Mouse (Mus musculus): ENCODE measurements at regions not wholly inside any gene's neighbourhood (a gene's known extent, or its start where the extent isn't known, plus 50 kb on each side); places are given as distances from the start of the nearest gene placed in this dataset.

- no peak for DNase-seq
- intact Hi-C loops (cut with DNase I), result no loop called here
Measured at GRCm38 (mm10) chr10:37617708-37618300, 479.1 kb upstream of the Marcks start.

GRCm38 (mm10) chr10:37615926-37616691 lies 477.4 kb upstream of the Marcks start:
- no peak for DNase-seq
- intact Hi-C loops (cut with DNase I), result no loop called here

GRCm38 (mm10) chr10:37613936-37614335 lies 475.2 kb upstream of the Marcks start:
- no peak for DNase-seq

DNA sequence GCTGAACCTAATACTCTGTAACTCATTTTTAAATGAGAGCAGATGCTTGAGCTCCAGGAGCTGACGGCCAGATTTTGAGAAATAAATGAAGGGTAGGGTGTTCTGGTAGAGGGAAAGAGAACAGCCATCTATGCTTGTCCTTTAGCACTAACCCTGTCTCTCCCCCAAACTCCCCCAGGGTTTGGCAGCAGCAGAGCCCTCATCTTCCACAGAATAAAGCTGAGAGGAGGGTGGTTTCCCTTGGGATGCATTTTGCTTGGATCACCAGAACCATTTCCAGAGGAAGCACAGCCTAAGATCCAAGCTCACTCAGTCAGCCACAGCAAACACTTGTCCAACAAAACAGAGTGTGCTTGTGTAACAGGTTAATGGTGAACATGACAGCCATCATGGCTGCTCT lies 464.8 kb upstream of the Marcks start:
- DNase-seq, result no peak
- intact Hi-C loops (cut with DNase I), result no loop called here

More at GRCm38 (mm10) chr10:37613936-37614335, 475.2 kb upstream of the Marcks start:
- intact Hi-C loops (cut with DNase I), result no loop called here

DNA sequence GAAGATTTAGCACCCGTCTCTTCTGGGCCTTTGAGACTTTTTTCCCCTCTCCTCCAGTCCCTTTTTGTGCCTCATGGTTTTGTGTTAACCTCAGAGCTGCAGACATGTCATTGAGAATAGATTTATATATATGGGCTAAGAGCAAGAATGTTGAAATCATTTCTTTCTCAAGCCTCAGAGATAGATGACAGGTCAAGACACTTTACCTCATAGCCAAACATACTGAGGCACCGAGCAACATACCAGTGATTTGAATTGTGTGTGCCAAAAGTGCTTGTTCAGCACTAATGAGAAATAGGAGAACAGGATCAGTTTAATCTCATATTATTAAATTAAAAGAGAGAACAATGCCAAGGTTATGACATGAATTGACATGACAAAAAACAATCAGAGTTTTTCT lies 464.2 kb upstream of the Marcks start:
- DNase-seq, result no peak
- intact Hi-C loops (cut with DNase I), result no loop called here

DNA sequence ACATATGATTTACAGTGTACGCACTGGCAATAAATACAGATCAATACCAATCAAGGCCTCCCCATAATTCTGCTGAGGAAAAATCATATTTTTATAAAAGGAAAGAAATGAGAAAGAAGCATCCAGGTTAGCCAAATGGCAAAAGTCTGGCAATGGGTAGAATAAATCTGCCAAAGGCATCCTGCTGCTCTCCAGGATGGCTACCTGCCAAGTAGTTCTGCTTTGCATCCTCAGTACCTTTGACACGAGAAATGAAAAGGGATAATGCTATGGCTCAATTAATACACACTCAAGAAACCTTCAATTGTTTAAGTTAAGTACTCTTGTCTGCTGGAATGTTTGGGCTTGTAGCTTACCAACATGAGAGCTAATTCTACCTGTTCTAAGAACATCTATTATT lies 451.2 kb upstream of the Marcks start:
- intact Hi-C loops (cut with DNase I), result no loop called here
- DNase-seq, result no peak

- DNase-seq, result no peak
- intact Hi-C loops (cut with DNase I), result no loop called here
Measured at GRCm38 (mm10) chr10:37589009-37589408, 450.3 kb upstream of the Marcks start.

- DNase-seq, result no peak
- intact Hi-C loops (cut with DNase I), result no loop called here
Measured at GRCm38 (mm10) chr10:37571171-37571570, 432.5 kb upstream of the Marcks start.

- no peak for DNase-seq
- intact Hi-C loops (cut with DNase I), result no loop called here
Measured at GRCm38 (mm10) chr10:37561705-37562104, 423.0 kb upstream of the Marcks start.

DNA sequence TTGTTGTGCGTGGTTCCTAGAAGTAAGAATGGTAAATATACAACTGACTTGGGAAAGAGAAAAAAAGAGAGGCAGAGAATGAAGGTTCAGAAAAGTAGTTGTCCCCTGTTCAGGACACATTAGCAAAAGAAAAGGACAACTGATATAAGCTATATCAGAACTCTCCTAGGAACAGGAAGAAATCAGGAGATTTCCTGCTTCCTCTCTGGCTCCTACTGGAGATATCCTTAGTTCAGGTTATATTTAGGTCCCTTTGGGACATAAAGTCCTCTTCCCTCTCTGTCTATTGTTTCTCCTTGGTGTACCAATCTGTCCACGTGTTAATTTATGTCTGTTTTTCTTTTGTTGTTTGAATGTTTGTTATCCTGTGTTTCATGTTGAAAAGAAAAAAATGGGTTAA lies 410.7 kb upstream of the Marcks start:
- intact Hi-C loops (cut with DNase I), result no loop called here
- DNase-seq, result no peak

DNA sequence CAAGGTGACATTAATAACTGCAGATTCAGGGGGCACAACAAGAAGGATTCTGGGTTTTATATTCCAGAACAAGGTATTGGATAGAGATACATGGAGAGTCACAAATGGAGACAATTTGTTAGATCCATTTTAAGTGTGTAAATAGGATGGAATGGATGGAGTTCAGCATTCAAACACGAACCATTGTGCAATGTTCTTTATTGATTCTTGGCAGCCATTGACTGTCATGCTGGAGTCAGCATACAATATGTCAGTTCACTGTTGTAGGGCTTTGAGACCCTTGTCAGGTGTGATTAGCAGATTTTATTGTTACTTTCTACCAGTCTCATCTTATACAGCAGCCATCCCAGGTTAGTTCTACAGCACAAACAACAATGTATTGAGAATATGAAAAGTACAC lies 402.0 kb upstream of the Marcks start:
- DNase-seq, result no peak
- intact Hi-C loops (cut with DNase I), result no loop called here

DNA sequence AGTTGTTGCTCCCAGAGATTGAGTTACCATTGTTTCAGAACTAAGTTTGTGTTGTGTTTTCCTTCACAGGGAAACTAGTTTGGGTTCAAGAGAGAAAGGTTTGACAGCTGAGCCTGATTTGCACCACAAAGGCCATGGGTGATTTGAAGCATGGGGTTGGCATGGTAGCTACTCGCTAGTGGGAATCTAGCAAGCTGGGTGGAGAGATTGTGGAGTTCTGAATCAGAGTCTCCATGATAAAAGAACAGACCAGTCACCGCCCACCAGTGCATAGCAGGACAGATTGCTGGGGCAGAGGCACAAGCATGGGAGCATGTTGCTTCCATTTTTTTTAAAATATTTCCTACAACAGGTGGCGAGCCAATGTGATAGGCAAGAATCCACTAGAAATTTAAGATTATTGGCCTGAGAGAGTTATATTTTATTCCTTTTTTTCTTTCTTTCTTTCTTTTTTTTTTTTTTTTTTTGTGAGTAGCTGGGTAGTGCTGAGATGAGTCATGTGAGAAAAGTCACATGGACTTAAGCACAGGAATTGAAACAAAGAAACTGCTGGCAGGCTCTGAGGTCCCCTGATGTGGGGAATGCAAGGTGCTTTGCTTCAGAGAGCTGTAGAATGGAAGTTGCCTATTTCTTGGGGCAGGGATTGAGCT lies 367.4 kb upstream of the Marcks start:
- intact Hi-C loops (cut with DNase I), result no loop called here
- DNase-seq, result no peak

- no peak for DNase-seq
- intact Hi-C loops (cut with DNase I), result no loop called here
Measured at GRCm38 (mm10) chr10:37504468-37504867, 365.7 kb upstream of the Marcks start.

- intact Hi-C loops (cut with DNase I), result no loop called here
- DNase-seq, result no peak
Measured at GRCm38 (mm10) chr10:37502505-37502904, 363.8 kb upstream of the Marcks start.

- intact Hi-C loops (cut with DNase I), result no loop called here
- DNase-seq, result no peak
Measured at GRCm38 (mm10) chr10:37501043-37501442, 362.3 kb upstream of the Marcks start.

GRCm38 (mm10) chr10:37495467-37495866 lies 356.7 kb upstream of the Marcks start:
- intact Hi-C loops (cut with DNase I), result no loop called here
- DNase-seq, result no peak

DNA sequence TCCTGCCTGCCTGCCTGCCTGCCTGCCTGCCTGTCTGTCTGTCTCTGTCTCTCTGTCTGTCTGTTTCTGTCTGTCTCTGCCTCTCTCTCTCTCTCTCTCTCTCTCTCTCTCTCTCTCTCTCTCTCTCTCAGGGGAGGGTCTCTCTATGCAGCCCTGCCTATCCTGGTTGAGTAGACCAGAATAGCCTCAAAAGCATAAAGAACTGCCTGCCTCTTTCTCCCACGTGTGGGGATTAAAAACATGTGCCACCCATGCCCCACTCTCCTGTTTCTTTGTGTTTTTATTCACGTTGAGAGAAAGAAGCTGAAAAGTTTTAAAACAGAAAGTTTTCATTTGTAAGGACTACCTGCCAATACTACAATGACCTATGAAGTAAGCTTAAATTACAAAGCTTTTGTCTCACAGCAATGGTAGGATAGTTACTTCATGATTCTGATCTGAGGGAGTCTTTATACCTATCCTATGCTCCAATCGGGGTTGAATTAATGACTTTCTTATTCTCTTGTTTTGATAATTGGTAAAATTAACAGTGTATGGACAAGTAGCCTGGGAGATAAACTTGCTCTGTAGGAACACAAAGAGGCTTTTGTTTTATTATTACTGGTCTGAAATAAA lies 355.9 kb upstream of the Marcks start:
- intact Hi-C loops (cut with DNase I), result no loop called here
- no peak for DNase-seq

DNA sequence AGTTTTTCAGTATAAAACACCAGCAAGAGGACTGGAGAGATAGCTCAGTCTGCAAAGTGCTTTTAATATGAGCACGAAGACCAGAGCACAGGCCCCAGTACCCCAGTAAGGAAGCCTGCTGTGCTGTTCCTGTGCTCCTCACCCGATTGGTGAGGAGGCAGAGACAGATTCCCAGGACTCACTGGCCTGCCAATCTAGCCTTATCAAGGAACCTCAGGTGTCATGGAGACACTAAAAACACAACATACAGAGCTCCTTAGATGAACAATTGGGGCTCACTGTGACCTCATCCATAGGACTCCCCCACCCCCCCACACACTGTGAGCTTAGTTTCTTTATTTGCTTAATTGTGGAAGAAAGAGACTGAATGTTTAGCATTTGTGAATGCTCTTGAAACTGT lies 355.4 kb upstream of the Marcks start:
- intact Hi-C loops (cut with DNase I), result no loop called here
- DNase-seq, result no peak

- intact Hi-C loops (cut with DNase I), result no loop called here
- DNase-seq, result no peak
Measured at GRCm38 (mm10) chr10:37484311-37485023, 345.7 kb upstream of the Marcks start.

- peak in 1 of 2 experiments; percentile 5 for DNase-seq
Measured at GRCm38 (mm10) chr10:37483521-37483920, 344.8 kb upstream of the Marcks start.

DNA sequence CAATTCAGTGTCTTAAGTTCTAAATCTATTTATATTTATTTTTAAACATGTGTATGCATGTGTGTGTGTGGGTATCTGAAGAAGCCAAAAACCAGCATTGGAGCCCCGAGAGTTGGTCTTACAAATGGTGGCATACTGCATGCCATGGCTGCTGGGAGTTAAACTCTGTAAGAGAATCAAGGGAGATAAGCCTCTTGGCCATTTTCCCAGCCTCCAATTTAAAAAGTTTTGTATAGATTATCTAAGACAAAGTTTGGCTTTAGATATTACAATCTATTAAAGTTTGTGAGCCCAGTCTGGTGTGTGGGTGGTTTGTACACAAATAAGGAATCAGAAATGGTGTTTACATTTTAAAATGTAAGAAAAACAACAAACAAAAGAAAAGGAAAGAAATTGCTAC lies 343.2 kb upstream of the Marcks start:
- DNase-seq, result no peak
- intact Hi-C loops (cut with DNase I), result no loop called here

More at GRCm38 (mm10) chr10:37483521-37483920, 344.8 kb upstream of the Marcks start:
- intact Hi-C loops (cut with DNase I), result no loop called here

Measured in gastrocnemius, postnatal 36 days (tissue).